Mouse (Mus musculus) regulatory T cell (primary cell): ENCODE results near the gene Kifc1.

ENCODE experiments used
- in situ Hi-C: fragments of 300-600 bp; cut with MboI, MseI; formaldehyde crosslinking; loops from one replicate; pipeline ENCODE4 v1.15.1; 2025; ENCODE audit warnings: high pct_unique_total_duplicates

The Kifc1 gene

DNA sequence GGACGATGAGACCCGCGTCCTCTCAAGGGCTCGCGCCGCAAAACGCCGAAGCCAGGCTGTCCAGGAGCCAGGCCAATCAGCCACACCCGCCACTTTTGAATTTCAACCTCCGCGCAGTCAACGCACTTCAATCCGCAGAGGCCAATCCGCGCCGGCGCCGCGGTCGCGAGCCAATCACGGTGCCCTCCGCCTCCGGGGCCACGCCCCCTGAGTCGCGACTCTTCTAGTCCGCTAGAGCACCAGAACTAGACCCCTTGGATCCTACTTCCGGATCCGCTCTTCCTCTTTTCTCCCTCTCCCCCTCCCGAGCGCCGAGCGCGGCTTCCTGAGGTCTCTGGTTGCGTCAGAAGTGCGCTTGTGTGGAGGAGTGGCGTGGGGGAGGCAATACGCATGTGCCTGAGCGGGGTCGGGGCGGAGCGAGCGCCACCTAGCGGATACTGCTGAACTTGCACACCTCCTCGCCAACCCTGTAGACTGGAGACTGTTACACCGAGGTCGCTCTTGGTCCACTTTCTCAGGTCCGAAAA lies at the start of gene Kifc1:
Gene Kifc1, minus strand, starts transcription at position 129 of the 527 bp plus-strand sequence.
- in situ Hi-C loops, result loop anchor here (5.0 kb wide), 1 partner anchor 42 kb away; no protein-coding TSS in a partner anchor

DNA sequence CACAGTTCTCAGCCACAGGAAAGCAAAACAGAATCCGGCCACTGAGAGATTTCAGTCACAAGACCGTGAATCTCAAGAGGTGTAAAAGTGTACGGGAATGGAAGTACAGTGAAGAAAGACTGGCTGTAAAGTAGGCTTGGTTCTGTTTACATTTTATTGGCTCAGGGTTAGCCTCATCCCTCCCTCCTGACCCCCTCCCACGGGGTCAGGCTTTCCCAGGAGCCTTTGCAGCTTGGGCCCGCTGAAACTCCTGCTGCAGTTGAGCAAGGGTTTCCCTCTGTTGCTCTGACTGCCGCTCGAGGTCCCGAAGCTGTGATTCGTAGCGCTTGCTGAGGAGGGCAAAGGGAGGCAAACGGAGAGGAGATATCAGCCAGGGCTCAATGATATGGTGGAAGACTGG lies 48.3 kb upstream of the Kifc1 start:
- in situ Hi-C loops, result loop anchor here (10.0 kb wide), 1 partner anchor 966 kb away; no protein-coding TSS in a partner anchor

DNA sequence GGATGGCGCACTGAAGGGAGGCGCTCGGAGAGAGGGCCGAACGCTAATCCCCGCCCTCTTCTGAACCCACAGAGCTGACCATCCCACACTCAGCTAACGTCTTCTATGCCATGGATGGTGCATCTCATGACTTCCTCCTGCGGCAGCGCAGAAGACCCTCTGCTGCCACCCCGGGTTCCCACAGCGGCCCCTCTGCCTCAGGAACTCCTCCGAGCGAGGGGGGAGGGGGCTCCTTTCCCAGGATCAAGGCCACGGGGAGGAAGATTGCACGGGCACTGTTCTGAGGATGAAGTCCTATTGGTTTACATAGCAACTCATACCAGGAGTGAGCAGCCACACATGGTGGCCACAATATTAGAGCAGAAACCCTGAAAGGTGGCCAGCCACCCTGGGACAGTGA lies 46.5 kb upstream of the Kifc1 start:
- in situ Hi-C loops, result loop anchor here (10.0 kb wide), 1 partner anchor 968 kb away; no protein-coding TSS in a partner anchor

DNA sequence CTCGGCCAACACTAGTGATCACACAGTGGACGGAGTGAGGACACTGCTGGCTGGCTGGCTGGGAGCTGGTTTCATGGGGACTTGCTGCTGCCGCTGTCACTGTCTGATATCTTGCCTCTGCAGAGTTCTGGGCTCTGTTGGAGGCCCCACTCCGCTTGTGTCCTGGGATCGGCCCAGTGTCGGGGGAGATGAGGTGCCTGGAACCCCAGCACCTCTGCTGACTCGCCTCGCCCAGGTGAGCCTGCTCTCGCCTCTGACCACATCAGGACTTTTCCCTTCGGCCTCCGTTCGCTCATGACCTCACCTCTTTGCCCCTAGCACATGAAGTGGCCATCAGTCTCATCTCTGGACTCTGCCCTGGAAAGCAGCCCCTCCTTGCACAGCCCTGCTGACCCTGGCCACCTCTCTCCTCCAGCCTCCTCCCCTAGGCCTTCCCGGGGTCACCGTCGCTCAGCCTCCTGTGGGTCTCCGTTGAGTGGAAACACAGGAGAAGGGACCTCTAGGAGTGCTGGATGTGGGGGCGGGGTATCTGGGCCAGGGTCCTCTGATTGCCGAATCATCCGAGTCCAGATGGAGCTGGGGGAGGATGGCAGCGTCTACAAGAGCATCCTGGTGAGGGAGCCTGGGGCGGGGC lies 45.1 kb upstream of the Kifc1 start:
- in situ Hi-C loops, result loop anchor here (10.0 kb wide), 1 partner anchor 969 kb away; no protein-coding TSS in a partner anchor

DNA sequence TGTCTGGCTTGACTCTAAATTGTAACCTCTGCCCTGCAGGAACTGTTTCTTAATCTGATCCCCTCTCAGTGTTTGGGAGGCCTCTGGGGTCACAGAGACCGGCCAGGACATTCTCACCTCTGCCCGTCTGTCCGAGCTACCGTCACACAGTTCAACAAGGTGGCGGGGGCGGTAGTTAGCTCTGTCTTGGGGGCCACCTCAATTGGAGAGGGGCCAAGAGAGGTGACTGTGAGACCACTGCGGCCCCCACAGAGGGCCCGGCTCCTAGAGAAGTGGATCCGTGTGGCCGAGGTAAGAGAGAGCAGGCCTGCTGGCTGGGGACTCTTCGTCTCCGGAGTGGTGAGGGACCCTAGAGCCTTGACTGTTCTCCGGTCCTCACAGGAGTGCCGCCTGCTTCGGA lies 42.5 kb upstream of the Kifc1 start:
- in situ Hi-C loops, result loop anchor here (5.0 to 10.0 kb wide), 2 partner anchors 41 to 972 kb away; partner anchors contain the start of gene Kifc1

DNA sequence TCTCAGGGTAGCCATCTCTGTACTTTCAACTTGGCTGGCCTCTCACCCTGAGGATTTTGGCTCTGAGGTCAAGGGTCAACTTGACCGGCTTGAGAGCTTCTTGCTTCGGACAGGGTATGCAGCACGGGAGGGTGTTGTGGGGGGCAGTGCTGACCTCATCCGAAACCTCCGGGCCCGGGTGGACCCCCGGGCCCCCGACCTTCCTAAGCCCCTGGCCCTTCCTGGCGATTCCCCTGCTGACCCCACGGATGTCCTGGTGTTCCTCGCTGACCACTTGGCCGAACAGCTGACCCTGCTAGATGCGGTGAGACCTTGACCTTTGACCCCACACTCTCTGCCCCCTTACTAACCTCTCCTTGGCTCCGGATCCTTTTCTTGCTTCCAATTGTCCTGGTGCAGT lies 42.0 kb upstream of the Kifc1 start:
- in situ Hi-C loops, result loop anchor here (5.0 to 10.0 kb wide), 2 partner anchors 40 to 972 kb away; partner anchors contain the start of gene Kifc1

DNA sequence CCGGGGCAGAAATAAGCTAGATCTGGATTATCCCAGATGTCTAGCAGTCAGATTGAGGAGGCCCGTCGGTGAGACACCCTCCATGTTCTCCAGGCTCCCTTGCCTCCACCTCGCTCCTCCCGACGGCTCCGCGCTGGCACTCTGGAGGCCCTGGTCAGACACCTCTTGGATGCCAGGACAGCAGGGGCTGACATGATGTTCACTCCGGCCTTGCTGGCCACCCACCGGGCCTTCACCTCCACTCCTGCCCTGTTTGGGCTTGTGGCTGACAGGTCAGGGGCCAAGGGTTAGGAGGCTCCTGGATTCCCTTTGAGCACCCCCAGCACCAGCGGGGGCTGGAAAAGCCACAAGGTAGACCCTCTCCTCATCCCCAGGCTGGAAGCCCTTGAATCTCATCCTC lies 41.5 kb upstream of the Kifc1 start:
- in situ Hi-C loops, result loop anchor here (5.0 to 10.0 kb wide), 2 partner anchors 40 to 973 kb away; partner anchors contain the start of gene Kifc1

DNA sequence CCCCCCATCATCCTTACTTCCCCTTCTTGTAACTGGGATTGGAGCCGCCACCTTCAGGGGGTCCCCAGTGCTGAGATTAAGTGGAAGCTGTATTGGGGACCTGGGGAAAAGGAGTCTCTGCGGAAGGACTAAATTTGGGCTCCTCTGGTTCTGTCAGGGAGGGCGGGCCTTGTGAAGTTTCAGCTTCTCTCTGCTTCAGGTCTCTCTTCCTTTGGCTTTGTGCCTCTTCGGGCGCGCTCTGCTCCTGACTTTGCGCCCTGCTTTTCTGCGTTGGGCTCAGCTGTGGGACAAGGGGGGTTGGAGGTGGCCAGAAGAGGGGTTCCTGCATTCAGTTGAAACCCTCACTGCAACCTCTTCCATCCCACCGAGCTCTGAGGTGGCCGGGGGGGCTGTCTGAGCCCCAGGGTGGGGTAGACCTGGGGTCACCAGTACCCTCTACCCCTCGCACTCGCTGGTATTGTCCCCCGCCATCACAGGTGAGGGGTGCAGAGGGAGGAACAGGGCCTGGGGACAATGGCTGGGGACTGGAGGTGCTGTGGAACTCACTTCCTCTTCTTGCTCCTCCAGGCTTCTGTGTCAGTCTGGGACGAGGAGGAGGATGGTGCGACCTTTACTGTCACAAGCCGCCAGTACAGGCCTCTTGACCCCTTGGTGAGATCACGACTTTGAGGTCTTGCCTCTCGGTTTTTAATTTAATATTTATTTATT lies 40.9 kb upstream of the Kifc1 start:
- in situ Hi-C loops, result loop anchor here (5.0 to 10.0 kb wide), 2 partner anchors 39 to 973 kb away; partner anchors contain the start of gene Kifc1

DNA sequence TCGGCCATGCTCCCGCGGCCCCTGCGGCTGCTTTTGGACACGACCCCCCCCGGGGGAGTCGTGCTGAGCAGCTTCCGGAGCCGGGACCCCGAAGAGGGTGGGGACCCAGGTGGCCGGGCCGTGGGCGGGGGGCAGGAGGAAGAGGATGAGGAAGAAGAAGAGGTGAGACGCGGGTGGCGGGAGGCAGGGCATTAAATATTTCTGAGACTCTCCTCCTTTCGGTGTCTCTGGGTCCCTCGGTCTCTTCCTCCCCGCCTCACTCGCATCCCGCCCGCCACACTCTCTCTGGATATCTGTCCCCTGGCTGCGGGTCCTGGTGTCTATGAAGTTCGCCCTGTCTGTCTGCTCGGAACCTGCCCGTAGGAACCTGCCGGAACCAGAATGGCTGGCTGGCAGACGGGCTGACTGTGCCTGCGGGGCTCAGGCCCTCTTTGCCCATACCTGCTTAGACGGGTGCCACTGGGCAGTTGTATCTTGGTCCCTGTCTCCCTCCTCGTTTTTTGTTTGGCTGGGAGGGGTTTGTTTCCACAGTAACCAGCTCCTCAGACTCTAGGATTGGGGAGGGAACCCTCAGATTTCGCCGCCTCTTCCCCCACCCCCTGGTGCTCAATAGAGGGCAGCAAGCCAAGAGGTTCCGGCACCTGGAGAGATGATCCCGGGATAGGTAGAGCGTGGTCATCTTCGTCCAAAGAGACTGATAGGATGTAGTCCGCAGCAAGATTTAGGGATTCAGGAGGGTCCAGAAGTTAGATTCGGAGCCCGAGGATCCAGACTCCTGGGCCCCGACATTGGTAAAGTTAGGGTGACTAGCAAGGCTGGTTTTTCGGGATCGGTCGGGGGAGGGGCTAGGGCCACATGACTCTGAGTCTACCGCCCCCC lies 40.1 kb upstream of the Kifc1 start:
- in situ Hi-C loops, result loop anchor here (5.0 to 10.0 kb wide), 2 partner anchors 38 to 974 kb away; partner anchors contain the start of gene Kifc1

DNA sequence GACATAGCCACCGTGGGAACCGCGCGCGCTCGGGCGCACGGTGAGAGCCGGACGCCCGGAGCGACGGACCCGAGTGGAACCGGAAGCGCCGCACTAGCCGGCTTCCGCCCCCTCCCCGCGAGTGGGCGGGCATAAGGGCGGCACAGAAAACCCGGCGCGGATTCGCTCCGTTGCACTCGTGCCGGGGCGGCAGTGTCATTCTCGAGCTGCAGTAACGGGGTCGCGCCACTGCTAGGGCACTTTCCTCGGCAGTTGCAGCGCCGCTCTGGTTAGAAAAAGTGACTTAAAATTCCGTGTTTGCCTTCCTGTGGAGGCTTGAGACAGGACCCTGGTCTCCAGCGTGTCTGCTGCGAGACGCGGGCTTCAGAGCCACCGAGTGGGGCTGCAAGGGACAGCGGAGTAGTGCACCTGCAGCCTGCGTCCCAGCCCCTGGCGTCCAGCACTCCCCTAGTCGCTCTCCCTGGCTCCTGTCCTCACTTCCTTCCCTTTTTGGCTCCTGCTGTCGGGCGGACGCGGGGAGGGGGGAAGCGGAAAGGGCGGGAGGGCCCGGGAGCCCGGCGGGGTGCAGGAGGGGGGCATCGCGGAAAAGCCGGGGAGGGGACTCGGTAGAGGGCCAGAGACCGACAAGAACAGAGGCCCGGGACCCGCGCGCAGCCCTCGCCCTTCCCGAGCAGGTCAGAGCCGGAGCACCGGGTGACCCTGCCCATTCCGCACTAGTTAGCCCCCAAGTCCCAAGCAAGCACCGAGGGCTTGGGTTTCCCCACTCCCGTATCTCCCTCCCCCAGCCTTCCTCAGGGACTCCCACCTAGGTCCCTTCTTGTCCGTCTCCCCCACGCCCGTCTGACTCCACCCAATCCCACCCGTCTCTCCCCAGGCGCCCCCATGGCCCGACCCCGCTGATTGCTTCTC lies 39.2 kb upstream of the Kifc1 start, which contains the start of gene Rgl2:
Gene Rgl2, plus strand, starts transcription at position 173 of the 909 bp plus-strand sequence.
- in situ Hi-C loops, result loop anchor here (5.0 to 10.0 kb wide), 2 partner anchors 37 to 975 kb away; partner anchors contain the start of gene Kifc1

DNA sequence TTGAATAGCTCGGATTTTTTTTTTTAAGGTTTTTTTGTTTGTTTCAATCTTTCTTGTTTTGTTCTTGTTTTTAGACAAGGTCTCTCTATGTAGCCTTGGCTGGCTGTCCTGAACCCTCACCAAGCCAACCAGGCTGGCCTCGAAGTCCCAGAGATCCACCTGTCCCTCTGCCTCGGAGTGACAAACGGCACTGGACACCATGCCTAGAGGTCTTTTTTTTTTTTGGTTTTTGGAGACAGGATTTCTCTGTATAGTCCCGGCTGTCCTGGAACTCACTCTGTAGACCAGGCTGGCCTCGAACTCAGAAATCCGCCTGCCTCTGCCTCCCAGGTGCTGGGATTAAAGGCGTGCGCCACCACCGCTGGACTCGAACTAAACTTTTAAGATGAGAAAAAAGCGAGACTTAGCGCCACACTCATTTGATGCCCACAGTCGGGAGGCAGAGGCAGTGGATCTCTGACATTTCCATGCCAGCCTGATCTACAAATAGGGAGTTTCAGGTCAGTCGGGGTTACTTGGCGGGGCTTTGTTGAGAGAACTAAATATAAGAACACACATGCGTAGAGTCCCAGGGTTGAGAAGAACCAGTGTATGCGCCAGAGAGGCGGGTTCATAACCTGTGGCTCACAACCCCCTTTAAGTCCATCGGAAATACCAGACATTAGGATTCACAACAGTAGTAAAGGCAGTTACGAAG lies 37.9 kb upstream of the Kifc1 start:
- in situ Hi-C loops, result no loop called here

DNA sequence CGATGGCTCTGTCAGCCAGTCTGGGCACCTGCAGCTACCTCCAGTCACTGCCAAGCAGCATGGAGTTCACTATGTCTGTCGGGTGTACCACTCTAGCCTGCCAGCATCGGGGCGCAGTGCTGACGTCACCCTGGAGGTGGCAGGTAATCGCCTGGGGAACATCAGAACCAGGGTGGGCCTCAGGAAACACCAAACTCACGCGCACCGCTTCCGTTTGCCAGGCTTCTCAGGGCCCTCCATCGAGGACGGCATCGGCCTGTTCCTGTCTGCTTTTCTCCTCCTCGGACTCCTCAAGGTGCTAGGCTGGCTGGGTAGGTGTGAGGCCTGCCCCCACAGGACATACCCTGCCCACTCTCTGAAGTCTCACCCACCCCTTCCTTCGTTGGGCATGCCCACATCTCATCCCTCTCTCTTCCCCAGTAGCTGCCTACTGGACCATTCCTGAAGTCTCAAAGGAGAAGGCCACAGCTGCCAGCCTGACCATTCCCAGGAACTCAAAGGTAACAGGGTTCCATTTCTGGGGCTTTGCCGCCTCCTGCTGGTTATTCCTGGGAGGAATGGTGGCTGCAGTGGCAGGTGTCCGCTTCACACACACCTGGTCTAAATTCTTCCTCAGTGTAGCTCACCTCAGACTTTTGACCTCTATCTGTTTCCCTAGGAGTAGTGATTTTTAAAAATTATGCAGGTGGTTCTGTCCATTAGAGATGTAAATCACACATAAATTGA lies 35.9 kb upstream of the Kifc1 start:
- in situ Hi-C loops, result no loop called here

DNA sequence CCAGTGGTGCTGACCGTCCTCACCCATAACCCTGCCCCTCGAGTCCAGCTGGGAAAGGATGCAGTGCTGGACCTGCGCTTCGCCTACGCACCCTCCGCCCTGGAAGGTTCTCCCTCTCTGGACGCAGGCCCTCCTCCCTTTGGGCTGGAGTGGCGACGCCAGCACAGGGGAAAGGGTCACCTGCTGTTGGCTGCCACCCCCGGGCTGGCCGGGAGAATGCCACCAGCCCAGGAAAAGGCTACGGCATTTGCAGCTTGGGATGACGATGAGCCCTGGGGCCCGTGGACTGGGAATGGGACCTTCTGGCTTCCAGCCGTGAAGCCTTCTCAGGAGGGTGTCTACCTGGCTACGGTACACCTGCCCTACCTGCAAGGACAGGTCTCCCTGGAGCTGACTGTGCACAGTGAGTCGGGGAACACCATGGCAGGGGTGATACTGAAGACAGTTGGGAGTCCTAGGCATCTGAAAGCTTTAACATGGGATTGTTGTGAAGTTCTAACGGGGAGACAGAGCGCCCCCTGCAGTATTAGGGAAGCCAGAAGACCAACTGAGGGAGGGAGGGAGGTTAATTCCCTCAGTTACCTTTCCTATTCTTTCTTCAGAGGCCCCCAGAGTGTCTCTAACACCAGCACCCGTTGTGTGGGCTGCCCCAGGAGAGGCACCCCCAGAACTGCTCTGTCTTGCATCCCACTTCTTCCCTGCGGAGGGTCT lies 35.1 kb upstream of the Kifc1 start:
- in situ Hi-C loops, result no loop called here

DNA sequence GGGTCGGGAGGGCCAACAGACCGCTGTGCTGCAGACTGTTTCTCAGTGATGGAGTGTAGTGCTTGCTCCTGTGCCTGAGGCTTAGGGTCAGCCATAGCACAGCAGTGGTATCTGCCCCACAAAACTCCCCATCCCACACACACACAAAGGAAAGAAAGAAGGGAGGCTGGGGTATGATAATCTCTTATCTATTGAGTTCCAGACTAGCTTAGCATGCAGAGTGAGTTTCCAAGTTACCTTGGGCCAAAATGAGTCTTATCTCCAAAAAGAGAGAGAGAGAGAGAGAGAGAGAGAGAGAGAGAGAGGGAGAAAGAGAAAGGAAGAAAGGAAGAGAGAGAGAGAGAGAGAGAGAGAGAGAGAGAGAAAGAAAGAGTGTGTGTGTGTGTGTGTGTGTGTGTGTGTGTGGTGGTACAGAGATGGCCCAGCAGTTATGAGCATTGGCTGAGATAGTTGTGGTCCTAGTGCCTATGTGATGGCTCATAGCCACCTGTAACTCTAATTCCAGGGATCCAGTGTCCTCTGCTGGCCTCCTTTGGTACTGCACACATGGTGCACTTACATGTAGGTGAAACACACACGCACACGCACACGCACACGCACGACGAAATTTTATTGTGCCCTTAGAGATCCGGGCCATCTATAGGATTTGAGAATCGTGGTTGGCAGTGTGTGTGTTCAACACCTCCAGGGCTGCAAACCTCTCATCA lies 34.3 kb upstream of the Kifc1 start:
- in situ Hi-C loops, result loop anchor here (25.0 kb wide), 1 partner anchor 688 kb away; the partner anchor contains the start of genes Agpat1, Egfl8 and Rnf5

DNA sequence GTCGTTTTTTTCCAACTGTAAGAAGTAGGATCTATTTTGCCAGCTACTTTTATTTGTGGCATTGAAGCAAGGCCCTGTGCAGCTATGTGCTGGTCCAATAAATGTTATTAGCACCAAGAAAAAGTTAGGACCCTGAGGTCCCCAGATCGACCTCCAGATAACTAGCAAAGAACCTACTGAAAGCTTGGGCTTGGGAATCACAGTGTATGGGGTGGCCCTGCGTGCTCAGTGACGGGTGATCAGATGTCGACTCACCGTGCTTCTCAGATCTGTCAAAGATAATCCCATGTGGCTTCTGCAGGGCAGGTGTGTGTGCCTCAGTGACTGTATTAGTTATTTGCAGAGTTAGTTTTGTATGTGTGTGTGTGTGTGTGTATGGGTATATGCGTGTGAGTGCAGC lies 30.9 kb upstream of the Kifc1 start:
- in situ Hi-C loops, result loop anchor here (25.0 kb wide), 1 partner anchor 691 kb away; the partner anchor contains the start of genes Agpat1, Egfl8 and Rnf5

DNA sequence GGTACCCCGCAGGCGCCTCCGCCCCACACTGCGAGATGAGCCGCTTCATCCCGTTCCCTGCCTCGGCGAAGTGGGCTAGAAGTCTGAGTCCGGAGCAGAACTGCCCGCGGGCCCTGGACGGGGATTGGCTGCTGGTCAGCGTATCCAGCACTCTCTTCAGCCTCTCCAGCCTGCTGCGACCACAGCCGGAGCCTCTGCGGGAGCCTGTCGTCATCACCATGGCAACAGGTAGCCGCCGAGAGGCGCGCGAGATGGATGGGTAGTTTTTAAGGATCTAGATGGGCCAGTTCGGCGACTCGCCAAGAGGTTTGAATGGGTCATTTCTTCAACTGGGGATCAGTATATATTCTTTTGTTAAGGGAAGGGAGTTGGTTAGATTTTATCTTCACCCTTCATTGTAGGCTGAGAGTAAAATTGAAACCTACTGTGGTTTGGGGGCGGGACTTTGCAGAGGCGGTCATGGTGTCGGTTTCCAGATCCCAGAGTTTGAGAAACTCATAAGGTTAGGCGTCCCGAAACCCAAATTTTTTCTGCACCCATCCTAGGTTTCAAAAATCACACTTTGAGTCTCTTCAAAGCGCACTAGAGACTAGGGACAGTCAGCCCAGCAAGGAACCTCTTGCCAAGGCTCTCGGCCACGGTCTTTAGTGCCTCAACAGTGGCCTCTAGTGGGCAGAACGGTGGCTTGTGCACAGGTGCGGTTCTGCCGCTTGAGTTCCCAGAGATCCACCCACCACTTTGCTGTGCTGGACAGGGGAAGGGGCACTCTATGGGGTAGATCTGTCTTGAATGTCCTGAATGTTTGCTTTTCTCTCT lies 30.0 kb upstream of the Kifc1 start:
- in situ Hi-C loops, result loop anchor here (25.0 kb wide), 1 partner anchor 692 kb away; the partner anchor contains the start of genes Agpat1, Egfl8 and Rnf5
